Mouse (Mus musculus): ENCODE measurements around the gene Tsc2. TPM values are rescaled to one million over a fixed set of nuclear protein-coding genes. Genes with fewer than 3 reads are reported as not detected.

Tsc2 gene
- polyA plus RNA-seq, 1 experiment from 2014 or later = 58.2 TPM

- H3K4me1 ChIP-seq (replicated peaks; ENCODE audit: control insufficient read depth, insufficient read depth, low read length) = peaks cover 25% of the 10 kb centered on the region
- no peaks in the 10 kb centered on the region for H3K9me3 ChIP-seq (ENCODE audit: control insufficient read depth, low read length)
- WGBS = 49% methylated on average over 3 of the region's 3 CpGs
- H3K27me3 ChIP-seq (ENCODE audit: control insufficient read depth, insufficient read depth, low read depth, low read length) = no peaks in the 10 kb centered on the region
- H3K36me3 ChIP-seq (ENCODE audit: control insufficient read depth, insufficient read depth, low read length) = no peaks in the 10 kb centered on the region
- H3K27ac ChIP-seq (ENCODE audit: low read length) = peak overlapping the region; percentile 97
- peak overlapping the region; percentile 36; the same call in 1 of the 2 replicates for H3K4me2 ChIP-seq (ENCODE audit: low read depth, low read length)
- peak; percentile 87 for ATAC-seq (ENCODE audit: low read depth)
- no peak overlapping the region for H3K4me3 ChIP-seq (ENCODE audit: low read length)
- peak overlapping the region; percentile 39; the same call in 1 of the 2 replicates for H3K9ac ChIP-seq (ENCODE audit: low read length)
Observed at GRCm38 (mm10) chr17:24559146-24559545, 73.3 kb downstream of the Tsc2 start.

- H3K4me2 ChIP-seq (ENCODE audit: low read depth, low read length) = peak overlapping the region; percentile 36
- 32% methylated on average over 4 of the region's 4 CpGs for WGBS
- no peaks in the 10 kb centered on the region for H3K9me3 ChIP-seq (ENCODE audit: control insufficient read depth, low read length)
- H3K27me3 ChIP-seq (ENCODE audit: control insufficient read depth, insufficient read depth, low read depth, low read length) = no peaks in the 10 kb centered on the region
- peak overlapping the region; percentile 97 for H3K27ac ChIP-seq (ENCODE audit: low read length)
- ATAC-seq (ENCODE audit: low read depth) = peak; percentile 73
- H3K9ac ChIP-seq (ENCODE audit: low read length) = peak overlapping the region; percentile 39; the same call in 1 of the 2 replicates
- no peak overlapping the region for H3K4me3 ChIP-seq (ENCODE audit: low read length)
- H3K36me3 ChIP-seq (ENCODE audit: control insufficient read depth, insufficient read depth, low read length) = no peaks in the 10 kb centered on the region
- peaks cover 25% of the 10 kb centered on the region for H3K4me1 ChIP-seq (replicated peaks; ENCODE audit: control insufficient read depth, insufficient read depth, low read length)
Observed at GRCm38 (mm10) chr17:24558600-24559099, 73.8 kb downstream of the Tsc2 start.

GRCm38 (mm10) chr17:24557091-24557490, 75.3 kb downstream of the Tsc2 start:
- Histone ChIP-seq H3K36me3 (ENCODE audit: control insufficient read depth, insufficient read depth, low read length) (no peaks in the 10 kb centered on the region), H3K27me3 (ENCODE audit: control insufficient read depth, insufficient read depth, low read depth, low read length) (no peaks in the 10 kb centered on the region), H3K4me1 (replicated peaks; ENCODE audit: control insufficient read depth, insufficient read depth, low read length) (peaks cover 27% of the 10 kb centered on the region), H3K9ac (ENCODE audit: low read length) (no peak overlapping the region), H3K4me3 (ENCODE audit: low read length) (no peak overlapping the region), H3K9me3 (ENCODE audit: control insufficient read depth, low read length) (no peaks in the 10 kb centered on the region), H3K27ac (ENCODE audit: low read length) (peak overlapping the region; percentile 97; the same call in 1 of the 2 replicates), H3K4me2 (ENCODE audit: low read depth, low read length) (no peak overlapping the region)
- 74% methylated on average over 7 of the region's 7 CpGs for WGBS
- ATAC-seq (ENCODE audit: low read depth) = peak; percentile 24; the same call in 1 of the 2 replicates

GRCm38 (mm10) chr17:24551050-24551444, 81.4 kb downstream of the Tsc2 start:
- H3K27me3 ChIP-seq (ENCODE audit: control insufficient read depth, insufficient read depth, low read depth, low read length) = no peaks in the 10 kb centered on the region
- 52% methylated on average over 3 of the region's 3 CpGs for WGBS
- H3K27ac ChIP-seq (ENCODE audit: low read length) = peak overlapping the region; percentile 93

GRCm38 (mm10) chr17:24550416-24551049, 81.9 kb downstream of the Tsc2 start:
- Histone ChIP-seq H3K27me3 (ENCODE audit: control insufficient read depth, insufficient read depth, low read depth, low read length) (no peaks in the 10 kb centered on the region), H3K4me3 (ENCODE audit: low read length) (peak overlapping the region; percentile 82), H3K4me2 (ENCODE audit: low read depth, low read length) (peak overlapping the region; percentile 78), H3K4me1 (replicated peaks; ENCODE audit: control insufficient read depth, insufficient read depth, low read length) (peaks cover 17% of the 10 kb centered on the region), H3K27ac (ENCODE audit: low read length) (peak overlapping the region; percentile 93), H3K9ac (ENCODE audit: low read length) (peak overlapping the region; percentile 82), H3K36me3 (ENCODE audit: control insufficient read depth, insufficient read depth, low read length) (no peaks in the 10 kb centered on the region), H3K9me3 (ENCODE audit: control insufficient read depth, low read length) (no peaks in the 10 kb centered on the region)
- ATAC-seq (ENCODE audit: low read depth) = peak; percentile 73
- under 1% methylated on average over 44 of the region's 44 CpGs for WGBS

More at GRCm38 (mm10) chr17:24551050-24551444, 81.4 kb downstream of the Tsc2 start:
- Histone ChIP-seq H3K36me3 (ENCODE audit: control insufficient read depth, insufficient read depth, low read length) (no peaks in the 10 kb centered on the region), H3K4me3 (ENCODE audit: low read length) (peak overlapping the region; percentile 82), H3K9ac (ENCODE audit: low read length) (peak overlapping the region; percentile 82), H3K4me2 (ENCODE audit: low read depth, low read length) (peak overlapping the region; percentile 78), H3K9me3 (ENCODE audit: control insufficient read depth, low read length) (no peaks in the 10 kb centered on the region), H3K4me1 (replicated peaks; ENCODE audit: control insufficient read depth, insufficient read depth, low read length) (peaks cover 17% of the 10 kb centered on the region)
- ATAC-seq (ENCODE audit: low read depth) = no peak

GRCm38 (mm10) chr17:24549618-24550415, 82.6 kb downstream of the Tsc2 start, which contains the start of gene Pkd1:
Pkd1 (plus strand) TSS chr17:24549834.
- Histone ChIP-seq H3K4me1 (replicated peaks; ENCODE audit: control insufficient read depth, insufficient read depth, low read length) (peaks cover 17% of the 10 kb centered on the region), H3K4me3 (ENCODE audit: low read length) (peak within 1 kb of the TSS; percentile 82), H3K4me2 (ENCODE audit: low read depth, low read length) (peak within 1 kb of the TSS; percentile 78), H3K9ac (ENCODE audit: low read length) (peak within 1 kb of the TSS; percentile 82), H3K36me3 (ENCODE audit: control insufficient read depth, insufficient read depth, low read length) (no peaks in the 10 kb centered on the region), H3K27me3 (ENCODE audit: control insufficient read depth, insufficient read depth, low read depth, low read length) (no peaks in the 10 kb centered on the region), H3K9me3 (ENCODE audit: control insufficient read depth, low read length) (no peaks in the 10 kb centered on the region), H3K27ac (ENCODE audit: low read length) (peak within 1 kb of the TSS; percentile 93)
- peak; percentile 97 for ATAC-seq (ENCODE audit: low read depth)
- under 1% methylated on average over 50 of the region's 72 CpGs for WGBS

- 1% methylated on average over 23 of the region's 23 CpGs for WGBS
- H3K9ac ChIP-seq (ENCODE audit: low read length) = peak overlapping the region; percentile 55
- H3K4me1 ChIP-seq (replicated peaks; ENCODE audit: control insufficient read depth, insufficient read depth, low read length) = peaks cover 17% of the 10 kb centered on the region
- H3K27me3 ChIP-seq (ENCODE audit: control insufficient read depth, insufficient read depth, low read depth, low read length) = no peaks in the 10 kb centered on the region
- H3K9me3 ChIP-seq (ENCODE audit: control insufficient read depth, low read length) = no peaks in the 10 kb centered on the region
- peak overlapping the region; percentile 78 for H3K27ac ChIP-seq (ENCODE audit: low read length)
- peak; percentile 15; the same call in 1 of the 2 replicates for ATAC-seq (ENCODE audit: low read depth)
- H3K4me3 ChIP-seq (ENCODE audit: low read length) = peak overlapping the region; percentile 82
- H3K36me3 ChIP-seq (ENCODE audit: control insufficient read depth, insufficient read depth, low read length) = no peaks in the 10 kb centered on the region
- peak overlapping the region; percentile 69 for H3K4me2 ChIP-seq (ENCODE audit: low read depth, low read length)
Observed at GRCm38 (mm10) chr17:24548921-24549617, 83.4 kb downstream of the Tsc2 start.

GRCm38 (mm10) chr17:24548435-24548834, 84.0 kb downstream of the Tsc2 start:
- Histone ChIP-seq H3K9me3 (ENCODE audit: control insufficient read depth, low read length) (no peaks in the 10 kb centered on the region), H3K27me3 (ENCODE audit: control insufficient read depth, insufficient read depth, low read depth, low read length) (no peaks in the 10 kb centered on the region), H3K4me3 (ENCODE audit: low read length) (peak overlapping the region; percentile 82), H3K36me3 (ENCODE audit: control insufficient read depth, insufficient read depth, low read length) (no peaks in the 10 kb centered on the region), H3K27ac (ENCODE audit: low read length) (peak overlapping the region; percentile 78; the same call in 1 of the 2 replicates), H3K4me2 (ENCODE audit: low read depth, low read length) (peak overlapping the region; percentile 69), H3K9ac (ENCODE audit: low read length) (peak overlapping the region; percentile 55), H3K4me1 (replicated peaks; ENCODE audit: control insufficient read depth, insufficient read depth, low read length) (peaks cover 17% of the 10 kb centered on the region)
- 16% methylated on average over 9 of the region's 9 CpGs for WGBS
- ATAC-seq (ENCODE audit: low read depth) = no peak

Measured in lung, embryonic 16.5 days (tissue).